Mouse (Mus musculus): ENCODE data around the gene Olfr172. TPM values are rescaled to one million over a fixed set of nuclear protein-coding genes. Genes with fewer than 3 reads are reported as not detected.
A peak's percentile ranks its signal among the peaks of the same experiment; 100 is the strongest.

The Olfr172 gene
- polyA plus RNA-seq (2015; fragmentation: Nextera tagmentation; extraction: Ambion mirVana) = not detected in 2 replicates

DNA sequence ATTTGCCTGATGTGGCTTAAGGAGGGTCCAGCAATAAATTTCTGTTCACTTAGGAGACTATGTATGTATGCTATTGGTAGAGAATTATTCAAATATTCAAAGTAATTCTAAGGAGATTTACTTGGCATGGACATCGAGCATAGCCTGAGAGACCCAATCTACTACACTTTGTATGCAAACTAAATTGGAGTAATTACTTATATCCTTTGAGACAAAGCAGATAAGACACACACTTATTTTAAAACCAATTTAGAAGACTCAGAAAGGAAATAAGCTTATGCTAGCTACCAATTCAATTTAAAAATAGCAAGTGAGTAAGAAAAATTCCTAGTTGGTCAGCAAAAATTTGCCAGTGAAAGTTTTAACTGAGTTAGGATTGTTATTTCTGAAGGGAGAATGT, at the start of gene Olfr172:
Olfr172 (minus strand) TSS at position 101 of the 400 bp plus-strand sequence.
- ATAC-seq = no peak
- WGBS = 80% methylated on average over 1 of the region's 1 CpGs
- no peak within 1 kb of the TSS for H3K27ac ChIP-seq

DNA sequence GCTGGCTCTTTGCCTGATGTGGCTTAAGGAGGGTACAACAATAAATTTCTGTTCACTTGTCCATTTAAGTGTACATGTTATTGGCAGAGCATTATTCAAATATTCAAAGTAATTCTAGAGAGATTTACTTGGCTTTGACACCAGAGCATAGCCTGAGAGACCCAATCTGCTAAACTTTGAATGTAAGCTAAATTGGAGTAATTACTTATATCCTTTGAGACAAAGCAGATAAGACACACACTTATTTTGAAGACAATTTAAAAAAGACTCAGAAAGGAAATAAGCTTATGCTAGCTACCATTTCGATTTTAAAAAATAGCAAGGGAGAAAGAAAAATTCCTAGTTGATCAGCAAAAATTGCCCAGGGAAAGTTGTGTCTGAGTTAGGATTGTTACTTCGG, 37.2 kb upstream of the Olfr172 start, which contains the start of gene Olfr173:
Olfr173 (minus strand) TSS at position 101 of the 400 bp plus-strand sequence.
- H3K4me1 ChIP-seq = no peaks in the 10 kb centered on the region
- no peak within 1 kb of the TSS for H3K4me3 ChIP-seq
- no peak within 1 kb of the TSS for H3K27ac ChIP-seq
- H3K27me3 ChIP-seq = no peaks in the 10 kb centered on the region
- no peaks in the 10 kb centered on the region for H3K36me3 ChIP-seq (ENCODE audit: poor library complexity, severe bottlenecking)
- 74% methylated on average over 2 of the region's 2 CpGs for WGBS
- H3K9me3 ChIP-seq (replicated peaks) = no peaks in the 10 kb centered on the region
- H3K9ac ChIP-seq = no peak within 1 kb of the TSS
- H3K4me2 ChIP-seq = no peak within 1 kb of the TSS
- no peak for ATAC-seq

More for the DNA sequence above, at the start of gene Olfr172:
- Histone ChIP-seq H3K4me3 (no peak within 1 kb of the TSS), H3K4me1 (no peaks in the 10 kb centered on the region), H3K9me3 (replicated peaks) (no peaks in the 10 kb centered on the region), H3K4me2 (no peak within 1 kb of the TSS), H3K9ac (no peak within 1 kb of the TSS), H3K36me3 (ENCODE audit: poor library complexity, severe bottlenecking) (no peaks in the 10 kb centered on the region), H3K27me3 (no peaks in the 10 kb centered on the region)

- Histone ChIP-seq H3K9me3 (replicated peaks) (no peaks in the 10 kb centered on the region), H3K27ac (no peak overlapping the region), H3K27me3 (no peaks in the 10 kb centered on the region), H3K4me2 (no peak overlapping the region), H3K4me1 (no peaks in the 10 kb centered on the region), H3K4me3 (no peak overlapping the region), H3K36me3 (ENCODE audit: poor library complexity, severe bottlenecking) (no peaks in the 10 kb centered on the region), H3K9ac (no peak overlapping the region)
- ATAC-seq = no peak
Measured at GRCm38 (mm10) chr16:58756191-58756590, 6.8 kb downstream of the Olfr172 start.

- Histone ChIP-seq H3K4me3 (no peak overlapping the region), H3K27me3 (no peaks in the 10 kb centered on the region), H3K4me2 (no peak overlapping the region), H3K36me3 (ENCODE audit: poor library complexity, severe bottlenecking) (no peaks in the 10 kb centered on the region), H3K27ac (no peak overlapping the region), H3K4me1 (no peaks in the 10 kb centered on the region), H3K9me3 (replicated peaks) (no peaks in the 10 kb centered on the region), H3K9ac (no peak overlapping the region)
- WGBS = 33% methylated on average over 1 of the region's 1 CpGs
- ATAC-seq = 0 out of 2 replicates have a peak, but pooled peaks have one; percentile 33
Measured at GRCm38 (mm10) chr16:58751314-58751713, 11.7 kb downstream of the Olfr172 start.

- Histone ChIP-seq H3K36me3 (ENCODE audit: poor library complexity, severe bottlenecking) (no peaks in the 10 kb centered on the region), H3K4me1 (no peaks in the 10 kb centered on the region)
- ATAC-seq = no peak
Measured at GRCm38 (mm10) chr16:58746715-58747114, 16.3 kb downstream of the Olfr172 start.

GRCm38 (mm10) chr16:58740751-58741150, 22.2 kb downstream of the Olfr172 start:
- WGBS = 93% methylated on average over 5 of the region's 5 CpGs
- Histone ChIP-seq H3K9ac (no peak overlapping the region), H3K27ac (no peak overlapping the region)

More at GRCm38 (mm10) chr16:58746715-58747114, 16.3 kb downstream of the Olfr172 start:
- Histone ChIP-seq H3K27me3 (no peaks in the 10 kb centered on the region), H3K9ac (no peak overlapping the region), H3K27ac (no peak overlapping the region), H3K4me3 (no peak overlapping the region), H3K4me2 (no peak overlapping the region), H3K9me3 (replicated peaks) (no peaks in the 10 kb centered on the region)
- 62% methylated on average over 4 of the region's 4 CpGs for WGBS

DNA sequence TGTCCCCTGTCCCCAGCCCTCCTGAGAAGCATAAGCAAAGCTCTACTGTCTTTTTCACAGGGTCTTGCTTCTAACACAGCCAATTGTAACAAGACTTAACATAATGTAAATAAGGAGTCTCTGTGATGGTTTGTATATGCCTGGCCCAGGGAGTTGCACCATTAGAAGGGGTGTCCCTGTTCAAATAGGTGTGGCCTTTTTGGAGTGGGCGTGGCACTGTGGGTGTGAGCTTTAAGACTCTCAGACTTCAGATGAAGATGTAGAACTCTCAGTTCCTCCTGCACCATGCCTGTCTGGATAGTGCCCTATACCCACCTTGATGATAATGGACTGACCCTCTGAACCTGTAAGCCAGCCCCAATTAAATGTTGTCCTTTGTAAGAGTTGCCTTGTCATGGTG, 24.2 kb downstream of the Olfr172 start:
- no peak overlapping the region for H3K4me3 ChIP-seq
- H3K4me2 ChIP-seq = no peak overlapping the region
- H3K4me1 ChIP-seq = no peaks in the 10 kb centered on the region
- peaks cover 18% of the 10 kb centered on the region for H3K36me3 ChIP-seq (ENCODE audit: poor library complexity, severe bottlenecking)
- no peaks in the 10 kb centered on the region for H3K27me3 ChIP-seq
- H3K9me3 ChIP-seq (replicated peaks) = no peaks in the 10 kb centered on the region
- no peak overlapping the region for H3K27ac ChIP-seq
- no peak for ATAC-seq
- H3K9ac ChIP-seq = no peak overlapping the region
- WGBS = 90% methylated on average over 1 of the region's 1 CpGs

More at GRCm38 (mm10) chr16:58740751-58741150, 22.2 kb downstream of the Olfr172 start:
- no peaks in the 10 kb centered on the region for H3K27me3 ChIP-seq
- ATAC-seq = no peak
- no peaks in the 10 kb centered on the region for H3K4me1 ChIP-seq
- H3K9me3 ChIP-seq (replicated peaks) = no peaks in the 10 kb centered on the region
- no peak overlapping the region for H3K4me3 ChIP-seq
- H3K36me3 ChIP-seq (ENCODE audit: poor library complexity, severe bottlenecking) = 0 out of 2 replicates have a peak, but pooled peaks cover 1% of the 10 kb centered on the region
- no peak overlapping the region for H3K4me2 ChIP-seq

- H3K4me3 ChIP-seq = no peak overlapping the region
- ATAC-seq = no peak
- no peaks in the 10 kb centered on the region for H3K9me3 ChIP-seq (replicated peaks)
- H3K9ac ChIP-seq = no peak overlapping the region
- no peak overlapping the region for H3K4me2 ChIP-seq
- H3K4me1 ChIP-seq = no peaks in the 10 kb centered on the region
- no peaks in the 10 kb centered on the region for H3K27me3 ChIP-seq
- no peak overlapping the region for H3K27ac ChIP-seq
- peaks cover 22% of the 10 kb centered on the region for H3K36me3 ChIP-seq (ENCODE audit: poor library complexity, severe bottlenecking)
- 78% methylated on average over 4 of the region's 4 CpGs for WGBS
Measured at GRCm38 (mm10) chr16:58738205-58738604, 24.8 kb downstream of the Olfr172 start.

DNA sequence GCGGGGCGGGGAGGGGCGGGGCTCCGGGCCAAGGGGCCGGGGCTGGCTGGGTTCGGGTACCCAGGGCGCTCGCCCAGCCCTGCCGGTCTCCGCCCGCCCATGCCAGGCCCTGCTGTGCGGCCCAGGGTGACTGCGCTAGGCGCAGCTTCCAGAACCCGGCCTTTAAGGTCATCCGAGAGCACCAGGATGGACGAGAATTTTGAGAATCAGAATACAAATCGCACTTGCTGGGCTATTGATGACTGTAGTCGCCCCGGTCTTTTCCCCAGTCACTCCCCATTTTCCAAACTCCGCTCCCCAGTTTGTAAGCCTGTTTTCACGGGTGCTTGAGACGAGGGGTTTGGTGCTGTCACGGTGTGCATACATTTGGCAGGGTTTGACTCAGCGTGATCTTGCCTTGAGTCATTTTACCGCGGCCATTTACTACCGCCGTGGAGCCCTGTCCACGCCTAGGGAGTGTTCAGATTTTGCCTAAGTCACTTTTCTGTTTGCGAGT, 34.8 kb downstream of the Olfr172 start:
- ATAC-seq = peak; percentile 92
- Histone ChIP-seq H3K4me1 (peaks cover 9% of the 10 kb centered on the region), H3K36me3 (ENCODE audit: poor library complexity, severe bottlenecking) (peaks cover 35% of the 10 kb centered on the region), H3K27ac (peak overlapping the region; percentile 59; the same call in 1 of the 2 replicates), H3K4me3 (peak overlapping the region; percentile 80), H3K9me3 (replicated peaks) (no peaks in the 10 kb centered on the region), H3K4me2 (peak overlapping the region; percentile 74), H3K9ac (peak overlapping the region; percentile 78), H3K27me3 (no peaks in the 10 kb centered on the region)
- WGBS = under 1% methylated on average over 27 of the region's 31 CpGs

GRCm38 (mm10) chr16:58727477-58728131, 35.4 kb downstream of the Olfr172 start, which contains the start of gene Cldnd1:
Gene Cldnd1, plus strand, starts transcription at chr16:58727910.
- peaks cover 9% of the 10 kb centered on the region for H3K4me1 ChIP-seq
- H3K4me3 ChIP-seq = peak within 1 kb of the TSS; percentile 80
- peak within 1 kb of the TSS; percentile 59; the same call in 1 of the 2 replicates for H3K27ac ChIP-seq
- H3K9ac ChIP-seq = peak within 1 kb of the TSS; percentile 78
- H3K36me3 ChIP-seq (ENCODE audit: poor library complexity, severe bottlenecking) = peaks cover 29% of the 10 kb centered on the region
- peak; percentile 100 for ATAC-seq
- no peaks in the 10 kb centered on the region for H3K27me3 ChIP-seq
- WGBS = 2% methylated on average over 25 of the region's 35 CpGs
- peak within 1 kb of the TSS; percentile 74 for H3K4me2 ChIP-seq
- no peaks in the 10 kb centered on the region for H3K9me3 ChIP-seq (replicated peaks)

DNA sequence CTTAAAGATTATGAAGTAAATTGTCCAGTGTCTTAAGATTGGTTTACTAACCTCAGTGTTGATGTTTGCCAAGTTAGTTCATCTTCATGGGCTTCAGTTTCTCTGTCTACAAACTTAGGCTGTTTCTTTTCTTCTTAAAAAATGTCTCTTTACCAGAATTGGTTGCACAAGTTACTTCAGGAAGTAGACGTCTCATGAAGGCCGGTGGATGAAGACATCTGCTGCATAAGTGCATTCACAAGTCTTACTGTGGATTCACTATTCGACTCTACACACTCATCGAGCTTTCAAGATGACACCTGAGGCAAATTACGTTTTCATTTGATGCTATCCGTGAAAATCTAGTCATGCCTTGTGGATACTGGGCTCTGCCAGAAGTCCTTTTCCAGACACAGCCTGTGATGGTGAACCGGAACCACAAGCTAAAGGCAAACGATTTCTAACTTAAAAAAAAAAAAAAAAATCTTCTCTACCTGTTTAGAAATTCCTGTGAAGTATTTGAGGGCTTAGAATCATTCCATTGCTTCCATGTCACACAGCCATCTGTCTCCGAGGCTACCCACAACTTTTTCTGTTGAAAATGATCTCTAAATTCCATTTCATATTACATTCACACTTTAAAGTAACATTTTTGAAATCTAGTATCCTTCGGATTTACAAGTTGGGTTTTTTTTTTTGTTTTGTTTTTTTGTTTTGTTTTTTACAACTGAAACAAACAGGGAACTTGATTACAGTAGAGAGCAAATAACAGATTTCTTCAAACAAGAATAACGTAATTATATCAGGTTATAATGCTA, 36.1 kb downstream of the Olfr172 start:
- no peak overlapping the region for H3K9ac ChIP-seq
- 80% methylated on average over 11 of the region's 11 CpGs for WGBS

GRCm38 (mm10) chr16:58722292-58722691, 40.7 kb downstream of the Olfr172 start:
- Histone ChIP-seq H3K9ac (no peak overlapping the region), H3K4me2 (no peak overlapping the region), H3K4me3 (no peak overlapping the region), H3K36me3 (ENCODE audit: poor library complexity, severe bottlenecking) (no peaks in the 10 kb centered on the region), H3K27ac (no peak overlapping the region), H3K27me3 (no peaks in the 10 kb centered on the region), H3K9me3 (replicated peaks) (no peaks in the 10 kb centered on the region), H3K4me1 (no peaks in the 10 kb centered on the region)
- WGBS = 90% methylated on average over 2 of the region's 2 CpGs
- ATAC-seq = no peak

More for the DNA sequence above, 36.1 kb downstream of the Olfr172 start:
- Histone ChIP-seq H3K4me2 (no peak overlapping the region), H3K27ac (no peak overlapping the region), H3K4me3 (no peak overlapping the region), H3K4me1 (peaks cover 9% of the 10 kb centered on the region), H3K9me3 (replicated peaks) (no peaks in the 10 kb centered on the region), H3K36me3 (ENCODE audit: poor library complexity, severe bottlenecking) (peaks cover 21% of the 10 kb centered on the region), H3K27me3 (no peaks in the 10 kb centered on the region)
- no peak for ATAC-seq

All from forebrain, embryonic 13.5 days (tissue).